Mouse (Mus musculus): ENCODE measurements around the gene Gemin7. TPM values are rescaled to one million over a fixed set of nuclear protein-coding genes. Genes with fewer than 3 reads are reported as not detected.

Gene Gemin7
- 50.8 and 51.2 TPM in 2 replicates for total RNA-seq (2014; fragmentation: Nextera tagmentation)
- total RNA-seq (2017), result 25.8 and 31.3 TPM in 2 replicates
- polyA plus RNA-seq (2012), result 52.7 and 55.4 TPM in 2 replicates

DNA sequence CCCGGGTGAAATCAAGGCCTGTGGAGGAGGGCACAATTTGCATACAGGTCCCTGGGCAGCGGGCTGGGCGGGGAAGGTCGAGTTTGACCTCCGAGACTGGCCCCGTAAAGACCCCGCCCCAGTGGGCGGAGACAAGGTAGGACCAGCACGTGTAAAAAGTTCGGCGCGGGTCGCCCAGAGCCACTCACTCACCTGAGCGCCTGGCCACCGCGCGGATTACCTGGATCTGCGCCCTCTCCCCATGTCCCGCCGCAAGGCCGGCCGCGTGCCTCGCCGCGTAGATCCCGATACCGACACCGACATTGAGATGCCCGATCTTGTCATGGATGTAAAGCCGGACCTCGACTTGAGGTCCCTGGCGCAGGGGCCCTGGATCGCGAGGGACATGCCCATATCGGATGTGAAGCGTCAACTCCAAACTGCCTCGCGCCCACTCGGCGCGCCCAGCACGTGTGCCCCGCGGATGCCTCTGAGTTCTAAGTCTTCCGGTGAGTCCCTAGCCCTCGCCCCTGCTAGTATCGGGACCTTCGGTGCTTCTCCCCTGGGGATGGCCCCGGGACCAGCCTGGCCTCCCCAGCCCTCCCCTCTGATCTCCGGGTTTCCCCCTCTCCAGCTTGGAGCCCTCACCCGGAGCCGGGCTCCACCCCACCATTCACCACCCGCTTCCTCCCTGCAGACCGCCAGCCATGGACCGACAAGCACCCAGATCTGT, at the start of gene Gemin7, which contains the start of gene Zfp296:
Gene Gemin7, minus strand, starts transcription at position 455 of the 712 bp plus-strand sequence.
Gene Zfp296, plus strand, starts transcription at position 147 of the 712 bp plus-strand sequence.
- H3K27me3 ChIP-seq (ENCODE audit: insufficient read depth, low read length), result peaks cover 7% of the 10 kb centered on the region
- H3K4me3 ChIP-seq (ENCODE audit: low read depth, low read length), result peak within 1 kb of the TSS; percentile 71
- peaks cover 54% of the 10 kb centered on the region for H3K4me1 ChIP-seq (ENCODE audit: insufficient read depth, low read depth, low read length)
- H3K9me3 ChIP-seq (replicated peaks), result no peaks in the 10 kb centered on the region
- TF ChIP-seq CTCF (IDR thresholded peaks at IDR 0.05; ENCODE audit: low read depth, low read length) (no peak), POLR2AphosphoS5 (IDR thresholded peaks at IDR 0.05; ENCODE audit: insufficient replicate concordance, low read depth, low read length) (no peak), GATA2 (IDR thresholded peaks at IDR 0.05; ENCODE audit: borderline replicate concordance, low read depth, low read length) (no peak)
- peaks cover 30% of the 10 kb centered on the region for H3K36me3 ChIP-seq (replicated peaks)
- ATAC-seq (ENCODE audit: extremely low read depth, insufficient number of reproducible peaks, low FRiP score, poor library complexity, severe bottlenecking), result no peak
- peak; percentile 25 for DNase-seq (ENCODE audit: low spot score)

DNA sequence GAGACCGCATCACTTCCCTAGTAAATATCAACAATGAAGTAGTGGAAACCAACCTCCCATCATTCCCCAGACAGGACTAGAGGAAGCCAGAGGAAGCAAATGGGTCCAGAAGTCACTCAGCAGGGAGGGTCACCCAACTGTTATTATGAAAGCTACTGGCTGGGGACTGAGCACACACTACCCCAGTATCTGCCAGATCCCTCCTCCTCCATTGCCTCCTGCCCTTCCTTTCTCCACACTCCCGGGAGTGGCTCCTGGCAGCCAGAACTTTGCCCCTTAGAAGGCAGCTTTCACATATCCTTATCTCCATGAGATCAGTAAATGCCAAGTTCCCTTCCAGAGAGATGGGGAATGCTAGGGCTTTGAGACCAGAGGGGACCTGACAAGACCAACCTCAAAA, 46.0 kb upstream of the Gemin7 start:
- TF ChIP-seq POLR2AphosphoS5 (IDR thresholded peaks at IDR 0.05; ENCODE audit: insufficient replicate concordance, low read depth, low read length), result no peak
- Histone ChIP-seq H3K4me1 (ENCODE audit: insufficient read depth, low read depth, low read length) (peaks cover 12% of the 10 kb centered on the region), H3K27me3 (ENCODE audit: insufficient read depth, low read length) (peaks cover 20% of the 10 kb centered on the region), H3K9me3 (replicated peaks) (no peaks in the 10 kb centered on the region), H3K4me3 (ENCODE audit: low read depth, low read length) (no peak overlapping the region), H3K36me3 (replicated peaks) (no peaks in the 10 kb centered on the region)
- no peak for DNase-seq (ENCODE audit: low spot score)
- ATAC-seq (ENCODE audit: extremely low read depth, insufficient number of reproducible peaks, low FRiP score, poor library complexity, severe bottlenecking), result no peak

DNA sequence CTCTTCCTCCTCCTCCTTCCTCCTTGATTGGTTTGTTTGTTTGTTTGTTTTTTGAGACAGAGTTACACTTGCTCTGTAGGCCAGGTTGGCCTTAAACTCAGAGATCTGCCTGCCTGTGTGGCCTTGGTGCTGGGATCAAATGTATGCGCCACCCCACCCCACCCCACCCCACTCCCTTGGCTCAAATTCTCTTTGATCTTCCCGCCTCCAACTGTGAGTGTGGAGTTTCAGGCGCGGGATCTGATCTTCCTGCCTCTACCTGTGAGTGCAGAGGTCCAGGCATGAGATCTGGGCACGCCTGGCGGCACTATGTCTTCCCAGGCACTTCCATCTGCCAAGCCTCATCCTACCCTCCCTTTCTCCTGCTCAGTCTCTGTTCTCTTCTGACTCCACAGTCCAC, 44.8 kb upstream of the Gemin7 start:
- no peak for DNase-seq (ENCODE audit: low spot score)
- Histone ChIP-seq H3K9me3 (replicated peaks) (no peaks in the 10 kb centered on the region), H3K4me1 (ENCODE audit: insufficient read depth, low read depth, low read length) (peaks cover 4% of the 10 kb centered on the region), H3K36me3 (replicated peaks) (no peaks in the 10 kb centered on the region), H3K4me3 (ENCODE audit: low read depth, low read length) (no peak overlapping the region), H3K27me3 (ENCODE audit: insufficient read depth, low read length) (peaks cover 20% of the 10 kb centered on the region)
- no peak for ATAC-seq (ENCODE audit: extremely low read depth, insufficient number of reproducible peaks, low FRiP score, poor library complexity, severe bottlenecking)
- TF ChIP-seq CTCF (IDR thresholded peaks at IDR 0.05; ENCODE audit: low read depth, low read length), result no peak
- no peak for TF ChIP-seq GATA2 (IDR thresholded peaks at IDR 0.05; ENCODE audit: borderline replicate concordance, low read depth, low read length)
- no peak for TF ChIP-seq TAL1 (conservative IDR thresholded peaks at IDR 0.05; ENCODE audit: low read depth, low read length)
- no peak for TF ChIP-seq GATA1 (IDR thresholded peaks at IDR 0.05; ENCODE audit: borderline replicate concordance, low read length)
- no peak for TF ChIP-seq POLR2AphosphoS5 (IDR thresholded peaks at IDR 0.05; ENCODE audit: insufficient replicate concordance, low read depth, low read length)

DNA sequence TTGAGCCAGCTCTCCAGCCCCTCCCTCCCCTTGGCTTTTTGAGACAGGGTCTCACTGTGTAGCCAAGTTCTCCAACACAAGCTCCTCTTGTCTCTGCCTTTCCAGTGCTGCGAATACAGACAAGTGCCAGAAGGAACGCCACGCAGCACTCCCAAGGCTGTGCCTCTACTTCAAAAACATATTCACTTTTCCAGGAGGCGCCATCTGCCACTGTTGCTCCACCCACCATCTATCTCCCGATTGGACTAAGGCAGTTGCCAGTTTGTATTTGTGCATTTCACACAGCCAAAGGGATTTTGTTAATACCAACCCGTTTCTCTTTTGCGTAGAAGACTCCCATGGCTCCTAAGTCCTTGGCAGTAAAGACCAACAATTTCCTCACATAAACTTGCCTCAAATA, 43.4 kb upstream of the Gemin7 start:
- no peaks in the 10 kb centered on the region for H3K36me3 ChIP-seq (replicated peaks)
- TF ChIP-seq CTCF (IDR thresholded peaks at IDR 0.05; ENCODE audit: low read depth, low read length), result no peak
- TF ChIP-seq POLR2AphosphoS5 (IDR thresholded peaks at IDR 0.05; ENCODE audit: insufficient replicate concordance, low read depth, low read length), result no peak
- no peak for TF ChIP-seq TAL1 (conservative IDR thresholded peaks at IDR 0.05; ENCODE audit: low read depth, low read length)
- no peak for TF ChIP-seq GATA2 (IDR thresholded peaks at IDR 0.05; ENCODE audit: borderline replicate concordance, low read depth, low read length)
- no peak for TF ChIP-seq GATA1 (IDR thresholded peaks at IDR 0.05; ENCODE audit: borderline replicate concordance, low read length)
- ATAC-seq (ENCODE audit: extremely low read depth, insufficient number of reproducible peaks, low FRiP score, poor library complexity, severe bottlenecking) (no peak), DNase-seq (ENCODE audit: low spot score) (no peak)
- peaks cover 20% of the 10 kb centered on the region for H3K27me3 ChIP-seq (ENCODE audit: insufficient read depth, low read length)
- H3K4me3 ChIP-seq (ENCODE audit: low read depth, low read length), result no peak overlapping the region
- peaks cover 4% of the 10 kb centered on the region for H3K4me1 ChIP-seq (ENCODE audit: insufficient read depth, low read depth, low read length)
- no peaks in the 10 kb centered on the region for H3K9me3 ChIP-seq (replicated peaks)

DNA sequence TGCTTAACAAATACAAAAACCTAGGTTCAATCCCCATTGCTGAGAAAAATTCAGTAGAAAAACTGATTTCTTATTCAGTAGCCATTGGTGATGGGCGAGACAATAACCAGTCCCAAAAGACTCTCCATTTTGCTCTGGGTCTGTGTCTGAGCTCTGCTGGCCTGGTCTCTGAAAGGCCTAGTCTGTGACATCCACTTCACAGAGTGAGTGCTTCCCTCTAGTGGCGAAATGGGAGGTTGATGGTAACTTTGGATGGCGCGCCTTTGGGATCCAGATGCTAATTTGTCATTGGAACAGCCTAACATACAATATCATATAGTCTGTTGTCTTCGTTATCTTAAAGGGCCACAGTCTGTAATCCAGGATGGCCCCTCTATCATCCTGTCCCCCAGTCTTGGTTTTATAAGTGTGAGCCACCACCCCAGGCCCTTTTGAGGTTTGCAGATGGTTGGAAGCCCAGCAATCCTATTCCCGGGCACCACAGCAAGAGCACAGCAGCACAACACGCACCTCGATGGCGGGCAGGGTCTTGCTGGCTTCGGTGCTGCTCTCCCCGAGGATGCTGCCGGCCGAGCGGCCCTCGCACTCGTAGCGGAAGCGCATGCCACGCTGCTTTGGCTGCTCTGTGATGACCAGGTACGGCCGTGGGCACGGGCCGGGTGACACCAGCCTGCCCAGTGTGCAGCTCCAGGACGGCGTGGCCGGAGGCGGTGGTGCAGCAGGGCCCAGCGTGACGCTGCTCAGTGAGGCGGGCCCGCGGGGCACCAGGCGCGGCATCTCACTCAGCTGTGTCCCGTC, 41.8 kb upstream of the Gemin7 start:
- no peak for TF ChIP-seq POLR2AphosphoS5 (IDR thresholded peaks at IDR 0.05; ENCODE audit: insufficient replicate concordance, low read depth, low read length)
- peak; percentile 73 for TF ChIP-seq CTCF (IDR thresholded peaks at IDR 0.05; ENCODE audit: low read depth, low read length)
- Histone ChIP-seq H3K36me3 (replicated peaks) (no peaks in the 10 kb centered on the region), H3K27me3 (ENCODE audit: insufficient read depth, low read length) (peaks cover 24% of the 10 kb centered on the region), H3K9me3 (replicated peaks) (no peaks in the 10 kb centered on the region), H3K4me1 (ENCODE audit: insufficient read depth, low read depth, low read length) (peaks cover 8% of the 10 kb centered on the region), H3K4me3 (ENCODE audit: low read depth, low read length) (peak overlapping the region; percentile 29; the same call in 1 of the 2 replicates)
- ATAC-seq (ENCODE audit: extremely low read depth, insufficient number of reproducible peaks, low FRiP score, poor library complexity, severe bottlenecking), result peak; percentile 40; the same call in 1 of the 2 replicates
- DNase-seq (ENCODE audit: low spot score), result peak; percentile 81

DNA sequence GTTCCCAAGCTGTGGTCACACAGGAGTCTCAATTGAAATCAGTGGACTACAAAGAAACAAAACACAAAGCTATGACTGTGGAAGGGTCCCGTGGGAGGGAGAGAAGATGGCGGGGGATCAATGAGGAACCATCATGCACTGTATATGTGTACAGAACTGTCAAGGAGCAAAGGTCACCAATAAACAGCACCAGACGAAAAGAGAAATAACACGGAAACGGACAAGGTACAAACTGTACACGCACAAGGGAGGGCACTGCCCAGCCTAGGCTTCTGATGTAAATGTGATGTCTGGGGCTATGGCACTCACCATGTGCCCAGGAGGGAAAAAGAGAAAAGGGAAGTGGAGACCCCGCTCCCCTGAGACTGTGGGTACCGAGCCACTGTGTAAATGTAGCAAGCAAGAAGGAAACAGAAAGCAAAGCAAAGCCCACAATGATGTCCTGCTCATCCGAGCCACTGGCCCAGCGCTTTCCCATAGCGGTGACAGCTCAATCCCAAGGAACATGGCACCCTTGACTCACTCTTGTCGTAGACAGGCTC, 37.7 kb upstream of the Gemin7 start:
- H3K4me3 ChIP-seq (ENCODE audit: low read depth, low read length), result peak overlapping the region; percentile 9; the same call in 1 of the 2 replicates
- peaks cover 8% of the 10 kb centered on the region; the same call in 1 of the 2 replicates for H3K4me1 ChIP-seq (ENCODE audit: insufficient read depth, low read depth, low read length)
- peaks cover 14% of the 10 kb centered on the region; the same call in 1 of the 2 replicates for H3K27me3 ChIP-seq (ENCODE audit: insufficient read depth, low read length)
- DNase-seq (ENCODE audit: low spot score) (no peak), ATAC-seq (ENCODE audit: extremely low read depth, insufficient number of reproducible peaks, low FRiP score, poor library complexity, severe bottlenecking) (no peak)
- TF ChIP-seq GATA2 (IDR thresholded peaks at IDR 0.05; ENCODE audit: borderline replicate concordance, low read depth, low read length), result no peak
- no peak for TF ChIP-seq TAL1 (conservative IDR thresholded peaks at IDR 0.05; ENCODE audit: low read depth, low read length)
- TF ChIP-seq POLR2AphosphoS5 (IDR thresholded peaks at IDR 0.05; ENCODE audit: insufficient replicate concordance, low read depth, low read length), result no peak
- TF ChIP-seq GATA1 (IDR thresholded peaks at IDR 0.05; ENCODE audit: borderline replicate concordance, low read length), result no peak
- TF ChIP-seq CTCF (IDR thresholded peaks at IDR 0.05; ENCODE audit: low read depth, low read length), result no peak
- H3K9me3 ChIP-seq (replicated peaks), result no peaks in the 10 kb centered on the region
- H3K36me3 ChIP-seq (replicated peaks), result no peaks in the 10 kb centered on the region
